Mouse (Mus musculus) liver, postnatal 0 days (tissue): ENCODE measurements around the gene Slc48a1.

Source experiments
- CTCF ChIP-seq: sonication (generic); IDR thresholded peaks from 2 replicates; pipeline ENCODE4 v1.5.1; 2016; ENCODE audit warnings: antibody characterized with exemption, low read depth
- EP300 ChIP-seq: IDR thresholded peaks from 2 replicates; pipeline ENCODE4 v1.6.1; 2016; ENCODE audit warnings: antibody characterized with exemption, low read depth, mild to moderate bottlenecking

DNA sequence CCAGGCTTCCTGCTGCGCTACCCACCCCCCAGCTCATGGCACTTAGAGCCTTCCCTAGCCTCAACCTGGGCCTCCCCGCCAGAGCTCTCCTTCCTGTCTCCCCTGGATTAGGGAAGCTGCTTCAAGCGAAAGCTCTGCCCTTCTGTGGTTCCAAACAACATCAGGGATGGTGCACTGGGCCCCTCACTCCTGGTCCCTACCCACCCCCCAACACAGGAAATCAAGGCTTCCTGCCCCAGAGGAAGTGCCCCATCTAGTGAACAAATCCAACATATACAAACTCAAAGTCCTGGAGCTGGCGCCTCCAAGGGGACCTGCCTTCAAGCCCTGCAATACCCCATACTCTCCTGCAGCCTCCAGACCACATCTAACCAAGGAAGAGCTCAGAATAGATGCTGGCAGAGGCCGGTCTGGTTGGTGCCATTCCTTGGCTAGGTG is 50.6 kb downstream of the Slc48a1 start:
- TF ChIP-seq CTCF = peak; percentile 42
- TF ChIP-seq EP300 = no peak
